Mouse (Mus musculus): ENCODE results near the gene Hexim1.

- TF ChIP-seq POLR2A (IDR thresholded peaks at IDR 0.05; ENCODE audit: extremely low read depth, insufficient read depth, low read length), result no peak
- no peak for TF ChIP-seq CTCF (IDR thresholded peaks at IDR 0.05; ENCODE audit: low read depth, low read length)
Measured at GRCm38 (mm10) chr11:103099352-103099940, 16.6 kb upstream of the Hexim1 start.
